Mouse (Mus musculus) limb, embryonic 14.5 days (tissue): Measurements from ENCODE around the gene Rnf144b. TPM values are rescaled to one million over a fixed set of nuclear protein-coding genes. Genes with fewer than 3 reads are reported as not detected.

Source experiments
- ATAC-seq: fragments of 200-750 bp; cut with Nextera tagmentation; 2 replicates; pipeline ENCODE4 v1.8.0; 2017; ENCODE audit warnings: low read depth, moderate number of reproducible peaks, moderate TSS enrichment; ENCODE audit not compliant: low FRiP score
- DNase-seq: peaks from one replicate; pipeline ENCODE4 v3.0.0-alpha.2; 2015; ENCODE audit warnings: low spot score
- H3K27ac ChIP-seq: fragments of 300-500 bp; sonication (generic); replicated peaks from 2 replicates; pipeline ENCODE4 v1.5.1; 2014; ENCODE audit warnings: low read depth, mild to moderate bottlenecking, low read length, moderate library complexity, mixed read lengths
- H3K27me3 ChIP-seq: fragments of 300-500 bp; sonication (generic); 2 replicates; pipeline ENCODE4 v1.6.1; 2014; ENCODE audit warnings: low read length, mixed read lengths; ENCODE audit not compliant: control insufficient read depth, insufficient read depth
- H3K36me3 ChIP-seq: fragments of 300-500 bp; sonication (generic); 2 replicates; pipeline ENCODE4 v1.6.1; 2014; ENCODE audit warnings: mild to moderate bottlenecking, low read length, moderate library complexity, mixed read lengths; ENCODE audit not compliant: control insufficient read depth, insufficient read depth
- H3K4me1 ChIP-seq: fragments of 300-500 bp; sonication (generic); 2 replicates; pipeline ENCODE4 v1.6.1; 2014; ENCODE audit warnings: antibody characterized with exemption, low read length, mixed read lengths; ENCODE audit not compliant: control insufficient read depth, insufficient read depth
- H3K4me2 ChIP-seq: fragments of 300-500 bp; sonication (generic); replicated peaks from 2 replicates; pipeline ENCODE4 v1.6.1; 2014; ENCODE audit warnings: low read depth, mild to moderate bottlenecking, low read length, moderate library complexity; ENCODE audit not compliant: severe bottlenecking
- H3K4me3 ChIP-seq: fragments of 300-500 bp; sonication (generic); replicated peaks from 2 replicates; pipeline ENCODE4 v1.5.1; 2014; ENCODE audit warnings: low read length
- H3K9ac ChIP-seq: fragments of 300-500 bp; sonication (generic); 2 replicates; pipeline ENCODE4 v1.6.1; 2014; ENCODE audit warnings: mild to moderate bottlenecking, low read depth, low read length, moderate library complexity; ENCODE audit not compliant: severe bottlenecking
- H3K9me3 ChIP-seq: fragments of 300-500 bp; sonication (generic); 2 replicates; pipeline ENCODE4 v1.6.1; 2016; ENCODE audit warnings: low read length; ENCODE audit not compliant: control insufficient read depth
- POLR2A ChIP-seq: fragments of 200-500 bp; IDR thresholded peaks from 2 replicates; pipeline ENCODE4 v1.8.0; 2012; ENCODE audit warnings: inconsistent platforms, mild to moderate bottlenecking, moderate library complexity, borderline replicate concordance; ENCODE audit not compliant: insufficient read depth, insufficient read length; ENCODE audit errors: extremely low read depth
- WGBS: fragments of 180-500 bp; shearing (Covaris S2); extraction: QIAGEN DNeasy Blood & Tissue Kit; methylation state at CpG from one replicate; pipeline ENCODE4 v1.1.7; 2014; 5-methylcytosine and 5-hydroxymethylcytosine counted together
- polyA plus RNA-seq, 2 experiments: library from polyadenylated mRNA; depleted of rRNA in 1 of 2; stranded (reverse) in 1 of 2; unstranded in 1 of 2; fragments of >200 nt; fragmentation: Nextera tagmentation in 1 of 2; extraction: Ambion mirVana in 1 of 2; gene quantifications; 2 replicates each; pipeline versions ENCODE4 v1.2.1 to v1.2.3; 2012 to 2014

Gene Rnf144b
- polyA plus RNA-seq, 2 experiments = 5.8 to 5.9 TPM

- H3K36me3 ChIP-seq = 0 out of 2 replicates have a peak, but pooled peaks cover 2% of the 10 kb centered on the region
- H3K4me3 ChIP-seq = no peak overlapping the region
- no peaks in the 10 kb centered on the region for H3K9me3 ChIP-seq
- no peaks in the 10 kb centered on the region for H3K27me3 ChIP-seq
- H3K9ac ChIP-seq = no peak overlapping the region
- H3K4me1 ChIP-seq = peaks cover 10% of the 10 kb centered on the region; the same call in 1 of the 2 replicates
- no peak for DNase-seq
- H3K27ac ChIP-seq = no peak overlapping the region
- no peak overlapping the region for H3K4me2 ChIP-seq
- WGBS = 93% methylated on average over 6 of the region's 6 CpGs
- no peak for TF ChIP-seq POLR2A
- no peak for ATAC-seq
Observed at GRCm38 (mm10) chr13:47243569-47243968, 121.1 kb downstream of the Rnf144b start.

DNA sequence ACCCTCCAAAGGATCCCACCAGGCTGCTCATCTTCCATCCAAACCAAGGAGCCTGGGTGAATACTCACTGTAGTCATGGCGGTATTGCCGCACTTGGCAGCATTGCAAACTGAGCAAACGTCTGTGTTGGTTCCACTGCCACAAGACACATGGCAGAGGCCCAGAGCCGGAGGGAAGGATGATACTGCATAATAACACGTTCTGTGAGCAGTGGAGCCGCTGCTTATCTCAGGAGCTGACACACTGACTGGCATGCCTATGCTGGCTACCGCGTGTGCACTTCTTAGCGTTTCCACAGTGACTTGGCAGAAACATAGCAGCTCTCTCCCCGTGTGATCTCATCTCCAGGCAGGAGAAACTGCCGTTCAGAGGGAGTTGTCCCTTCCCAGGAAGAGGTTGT is 122.3 kb downstream of the Rnf144b start:
- Histone ChIP-seq H3K27ac (no peak overlapping the region), H3K4me3 (no peak overlapping the region), H3K4me1 (peaks cover 10% of the 10 kb centered on the region; the same call in 1 of the 2 replicates), H3K9me3 (no peaks in the 10 kb centered on the region), H3K27me3 (no peaks in the 10 kb centered on the region), H3K36me3 (0 out of 2 replicates have a peak, but pooled peaks cover 2% of the 10 kb centered on the region), H3K4me2 (no peak overlapping the region), H3K9ac (no peak overlapping the region)
- 78% methylated on average over 11 of the region's 11 CpGs for WGBS
- ATAC-seq (no peak), DNase-seq (no peak)
- no peak for TF ChIP-seq POLR2A

- H3K9ac ChIP-seq = no peak overlapping the region
- H3K9me3 ChIP-seq = no peaks in the 10 kb centered on the region
- peaks cover 10% of the 10 kb centered on the region; the same call in 1 of the 2 replicates for H3K4me1 ChIP-seq
- no peak overlapping the region for H3K27ac ChIP-seq
- WGBS = 60% methylated on average over 10 of the region's 10 CpGs
- H3K4me3 ChIP-seq = no peak overlapping the region
- no peak overlapping the region for H3K4me2 ChIP-seq
- H3K27me3 ChIP-seq = no peaks in the 10 kb centered on the region
- DNase-seq (no peak), ATAC-seq (no peak)
- no peaks in the 10 kb centered on the region for H3K36me3 ChIP-seq
- TF ChIP-seq POLR2A = no peak
Observed at GRCm38 (mm10) chr13:47246459-47246858, 124.0 kb downstream of the Rnf144b start.

DNA sequence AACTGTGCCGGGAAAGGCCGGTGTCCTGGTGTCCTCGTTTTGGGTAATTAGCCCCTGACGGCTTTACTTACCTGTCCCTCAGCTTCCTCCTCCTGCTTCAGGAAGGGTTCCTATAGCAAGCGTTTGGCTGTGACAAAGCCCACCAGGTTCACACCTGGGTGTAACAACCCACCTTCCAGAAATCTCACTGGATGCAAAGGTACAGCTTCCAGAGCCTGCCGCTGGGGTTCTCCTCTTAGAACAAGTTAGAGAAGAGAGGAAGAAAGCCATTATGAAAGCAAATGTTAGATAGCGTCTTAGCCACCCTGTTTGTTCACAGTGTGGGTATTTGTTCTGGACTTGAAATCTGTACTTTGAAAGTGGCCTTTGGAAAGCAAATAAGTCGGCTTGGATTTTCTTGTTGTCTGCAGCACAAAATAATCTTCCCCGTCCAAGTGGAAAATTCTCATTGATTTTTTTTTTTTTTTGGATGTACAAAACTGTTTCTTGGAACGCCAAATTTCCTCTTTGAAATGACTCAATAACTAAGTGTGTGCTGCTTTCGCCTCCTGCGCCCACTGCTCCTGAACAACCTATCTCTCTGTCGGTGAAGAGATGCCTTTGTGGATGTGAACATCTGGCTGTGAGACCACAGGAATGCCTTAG is 124.8 kb downstream of the Rnf144b start:
- Histone ChIP-seq H3K4me1 (peaks cover 10% of the 10 kb centered on the region; the same call in 1 of the 2 replicates), H3K4me3 (no peak overlapping the region), H3K9ac (no peak overlapping the region), H3K27me3 (no peaks in the 10 kb centered on the region), H3K27ac (no peak overlapping the region), H3K4me2 (no peak overlapping the region), H3K9me3 (no peaks in the 10 kb centered on the region), H3K36me3 (no peaks in the 10 kb centered on the region)
- ATAC-seq = no peak
- DNase-seq = no peak
- 41% methylated on average over 13 of the region's 13 CpGs for WGBS
- TF ChIP-seq POLR2A = no peak

- no peaks in the 10 kb centered on the region for H3K9me3 ChIP-seq
- TF ChIP-seq POLR2A = no peak
- H3K27me3 ChIP-seq = no peaks in the 10 kb centered on the region
- no peak overlapping the region for H3K4me2 ChIP-seq
- no peak overlapping the region for H3K9ac ChIP-seq
- H3K4me3 ChIP-seq = no peak overlapping the region
- DNase-seq (no peak), ATAC-seq (no peak)
- H3K36me3 ChIP-seq = no peaks in the 10 kb centered on the region
- H3K4me1 ChIP-seq = peaks cover 10% of the 10 kb centered on the region; the same call in 1 of the 2 replicates
- no peak overlapping the region for H3K27ac ChIP-seq
- WGBS = 61% methylated on average over 8 of the region's 8 CpGs
Observed at GRCm38 (mm10) chr13:47248289-47249010, 126.0 kb downstream of the Rnf144b start.
